Mouse (Mus musculus): Measurements from ENCODE around the gene Eomes.

DNA sequence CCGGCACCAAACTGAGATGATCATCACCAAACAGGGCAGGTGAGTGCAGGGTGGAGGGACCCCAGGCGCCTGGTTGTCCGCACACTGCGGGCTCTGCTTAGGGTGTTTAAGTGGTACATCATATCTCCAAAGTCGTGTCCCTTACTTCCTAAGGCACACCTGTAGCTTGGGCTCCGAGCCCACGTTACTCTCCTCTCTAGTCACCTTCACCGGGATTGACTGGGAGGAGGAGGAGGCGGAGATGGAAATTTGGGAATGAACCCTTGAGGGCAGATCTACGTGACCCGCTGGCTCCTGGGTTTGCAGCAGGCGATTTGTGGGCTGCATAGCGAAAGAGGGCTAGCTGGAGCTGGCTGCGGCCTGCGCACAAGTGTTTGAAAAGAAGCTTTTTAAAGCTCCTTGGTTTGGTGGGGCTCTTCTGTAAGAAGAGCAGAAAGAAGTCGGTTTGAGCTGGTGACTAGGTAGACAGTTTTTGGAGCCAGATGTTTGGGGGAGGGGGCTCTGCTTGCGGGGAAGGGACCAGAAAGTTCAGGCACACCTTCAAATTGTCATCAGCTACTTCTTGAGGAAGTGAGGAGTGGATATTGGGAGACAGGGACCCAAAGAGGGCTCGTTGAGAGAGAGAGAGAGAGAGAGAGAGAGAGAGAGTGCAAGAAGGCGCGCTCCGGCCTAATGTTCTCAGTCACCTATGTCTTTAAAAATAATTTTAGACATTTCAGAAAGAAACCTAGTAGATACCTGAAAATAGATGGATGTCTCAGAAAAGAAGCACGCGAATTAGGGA is 1.7 kb downstream of the Eomes start:
- 0 out of 2 replicates have a peak, but pooled peaks have one; percentile 14 for TF ChIP-seq EP300 (IDR thresholded peaks at IDR 0.05; ENCODE audit: insufficient read depth, low read depth, low read length)
- TF ChIP-seq CTCF (IDR thresholded peaks at IDR 0.05; ENCODE audit: low read depth, low read length), result no peak
- TF ChIP-seq POLR2A (IDR thresholded peaks at IDR 0.05; ENCODE audit: insufficient read depth, low read length), result no peak

Data from ES-Bruce4 (cell line).